Mouse (Mus musculus) lung, adult 2 months (tissue): ENCODE results near the gene Bsg. TPM values are rescaled to one million over a fixed set of nuclear protein-coding genes. Genes with fewer than 3 reads are reported as not detected.
A peak's percentile ranks its signal among the peaks of the same experiment; 100 is the strongest.
"Not testable (repeated sequence)": the region's sequence is repeated elsewhere in the genome, so short reads cannot be mapped to it uniquely, and the experiment has no call there.

ENCODE experiments used
- DNase-seq: peaks from one replicate; pipeline ENCODE4 v3.0.0; 2022
- H3K4me1 ChIP-seq: fragments of 200-500 bp; 2 replicates; pipeline ENCODE4 v1.6.1; 2011; ENCODE audit warnings: low read length; ENCODE audit not compliant: control insufficient read depth, insufficient read depth
- H3K4me3 ChIP-seq: fragments of 200-500 bp; replicated peaks from 2 replicates; pipeline ENCODE3; 2011; ENCODE audit warnings: low read depth, mild to moderate bottlenecking, control low read depth, low read length; ENCODE audit errors: extremely low read depth
- CTCF ChIP-seq: fragments of 200-500 bp; IDR thresholded peaks from 2 replicates; pipeline ENCODE4 v1.5.1; 2011; ENCODE audit warnings: mild to moderate bottlenecking, low read length, control low read depth; ENCODE audit not compliant: insufficient read depth
- POLR2A ChIP-seq: fragments of 200-500 bp; IDR thresholded peaks from 2 replicates; pipeline ENCODE4 v1.6.1; 2011; ENCODE audit warnings: low read depth, mild to moderate bottlenecking, control low read depth, low read length, borderline replicate concordance; ENCODE audit errors: extremely low read depth
- WGBS: fragments of 180-500 bp; shearing (Covaris S2); methylation state at CpG from one replicate; pipeline ENCODE4 v1.1.7; 2018; 5-methylcytosine and 5-hydroxymethylcytosine counted together
- polyA plus RNA-seq: library from polyadenylated mRNA; depleted of rRNA; stranded (reverse); fragments of >200 nt; gene quantifications from 2 replicates; pipeline ENCODE4 v1.2.3, GENCODE M21; 2012

The Bsg gene
- polyA plus RNA-seq, 1 experiment: 692 TPM

DNA sequence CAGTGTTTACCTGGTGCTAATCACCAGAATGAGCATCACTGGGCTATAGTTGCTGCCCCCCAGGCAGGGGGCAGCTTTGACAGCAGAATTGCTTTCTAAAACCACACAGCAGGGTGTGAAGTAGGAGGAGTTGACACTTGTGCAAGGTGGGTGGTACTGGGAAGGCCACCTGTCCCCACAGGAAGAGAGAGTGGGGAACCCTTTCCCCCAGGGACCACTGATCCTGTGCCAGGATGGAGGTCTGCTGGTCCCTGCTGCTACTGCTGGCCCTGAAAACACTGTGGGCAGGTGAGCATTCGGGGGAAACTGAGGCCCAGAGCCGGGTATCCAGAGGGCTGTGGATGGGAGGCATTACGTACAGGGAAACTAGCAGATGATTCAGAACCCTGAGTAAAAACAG, 15.1 kb upstream of the Bsg start:
- TF ChIP-seq CTCF (no peak), POLR2A (no peak)
- no peak overlapping the region for H3K4me3 ChIP-seq
- no peak for DNase-seq
- 90% methylated on average over 3 of the region's 3 CpGs for WGBS
- peaks cover 2% of the 10 kb centered on the region for H3K4me1 ChIP-seq

DNA sequence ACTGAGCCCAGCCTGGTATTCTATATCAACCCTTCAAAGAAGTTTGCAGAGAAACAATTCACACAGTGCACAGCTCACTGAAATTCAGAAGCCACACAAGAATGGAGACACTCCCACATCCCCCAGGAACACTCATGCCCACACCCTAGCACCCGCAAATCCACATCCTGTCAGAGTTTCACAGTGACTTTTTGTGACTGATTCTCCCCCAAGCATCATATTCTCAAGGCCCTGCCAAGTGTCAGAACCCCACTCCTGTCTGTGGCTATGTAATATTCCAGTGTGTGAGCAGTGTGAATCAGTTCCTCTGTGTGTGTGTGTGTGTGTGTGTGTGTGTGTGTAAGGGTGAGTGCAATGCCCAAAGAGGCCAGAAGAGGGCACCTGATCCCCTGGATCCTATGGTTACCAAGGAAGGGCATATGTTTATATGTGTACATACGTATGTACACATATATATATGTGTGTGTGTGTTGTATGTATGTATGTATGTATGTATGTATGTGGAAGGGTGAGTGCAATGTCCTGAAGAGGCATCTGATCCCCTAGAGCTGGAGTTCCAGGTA, 12.2 kb upstream of the Bsg start:
- no peak for DNase-seq
- Histone ChIP-seq H3K4me3 (no peak overlapping the region), H3K4me1 (peaks cover 10% of the 10 kb centered on the region)
- TF ChIP-seq POLR2A (no peak), CTCF (no peak)
- 96% methylated on average over 2 of the region's 2 CpGs for WGBS

DNA sequence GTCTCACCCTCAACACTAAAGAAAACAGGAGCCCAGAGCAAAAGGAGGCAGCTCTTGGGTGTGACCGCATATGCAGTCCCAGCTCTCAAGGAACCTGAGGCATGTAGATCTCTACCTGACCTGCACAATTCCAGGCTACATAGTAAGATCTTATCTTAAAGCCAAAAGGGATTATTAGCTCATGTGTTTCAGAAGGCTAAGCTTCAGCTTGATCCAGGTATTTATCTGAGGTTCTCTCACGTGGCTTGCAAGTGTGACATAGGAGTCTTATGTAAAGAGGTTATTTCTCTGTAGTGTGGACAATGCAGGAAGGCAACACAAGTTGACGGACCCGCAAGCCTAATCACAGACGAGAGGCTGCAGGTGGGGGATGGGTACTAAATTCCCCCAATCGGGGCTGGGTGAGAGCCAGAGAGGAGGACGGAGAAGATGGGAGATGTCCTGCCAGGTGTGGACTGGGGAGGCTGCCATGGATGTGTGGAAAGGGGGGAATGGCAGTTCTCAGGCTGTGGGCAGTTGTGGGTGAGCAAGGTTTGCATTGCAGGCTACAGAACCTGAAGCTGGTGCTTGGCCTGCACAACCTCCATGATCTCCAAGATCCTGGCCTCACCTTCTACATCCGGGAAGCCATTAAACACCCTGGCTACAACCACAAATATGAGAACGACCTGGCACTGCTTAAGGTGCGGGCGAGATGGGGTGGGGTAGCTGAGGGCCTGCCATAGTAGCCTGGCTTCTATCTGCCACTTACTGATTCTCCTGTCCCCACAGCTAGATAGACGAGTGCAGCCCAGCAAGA, 10.5 kb upstream of the Bsg start:
- TF ChIP-seq POLR2A: no peak
- TF ChIP-seq CTCF: no peak
- H3K4me3 ChIP-seq: no peak overlapping the region
- 69% methylated on average over 12 of the region's 12 CpGs for WGBS
- peaks cover 18% of the 10 kb centered on the region for H3K4me1 ChIP-seq
- no peak for DNase-seq

DNA sequence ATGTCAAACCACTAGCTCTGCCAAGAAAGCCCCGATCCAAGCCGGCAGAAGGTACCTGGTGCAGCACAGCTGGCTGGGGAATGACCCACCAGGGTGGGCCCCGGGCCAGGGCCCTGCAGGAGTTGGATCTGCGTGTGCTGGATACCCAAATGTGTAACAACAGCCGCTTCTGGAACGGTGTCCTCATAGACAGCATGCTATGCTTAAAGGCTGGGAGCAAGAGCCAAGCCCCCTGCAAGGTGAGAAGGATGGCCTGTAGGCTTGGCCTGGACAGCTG, 10.0 kb upstream of the Bsg start:
- 82% methylated on average over 6 of the region's 6 CpGs for WGBS
- DNase-seq: no peak
- peaks cover 20% of the 10 kb centered on the region for H3K4me1 ChIP-seq
- H3K4me3 ChIP-seq: no peak overlapping the region
- no peak for TF ChIP-seq CTCF
- TF ChIP-seq POLR2A: no peak

DNA sequence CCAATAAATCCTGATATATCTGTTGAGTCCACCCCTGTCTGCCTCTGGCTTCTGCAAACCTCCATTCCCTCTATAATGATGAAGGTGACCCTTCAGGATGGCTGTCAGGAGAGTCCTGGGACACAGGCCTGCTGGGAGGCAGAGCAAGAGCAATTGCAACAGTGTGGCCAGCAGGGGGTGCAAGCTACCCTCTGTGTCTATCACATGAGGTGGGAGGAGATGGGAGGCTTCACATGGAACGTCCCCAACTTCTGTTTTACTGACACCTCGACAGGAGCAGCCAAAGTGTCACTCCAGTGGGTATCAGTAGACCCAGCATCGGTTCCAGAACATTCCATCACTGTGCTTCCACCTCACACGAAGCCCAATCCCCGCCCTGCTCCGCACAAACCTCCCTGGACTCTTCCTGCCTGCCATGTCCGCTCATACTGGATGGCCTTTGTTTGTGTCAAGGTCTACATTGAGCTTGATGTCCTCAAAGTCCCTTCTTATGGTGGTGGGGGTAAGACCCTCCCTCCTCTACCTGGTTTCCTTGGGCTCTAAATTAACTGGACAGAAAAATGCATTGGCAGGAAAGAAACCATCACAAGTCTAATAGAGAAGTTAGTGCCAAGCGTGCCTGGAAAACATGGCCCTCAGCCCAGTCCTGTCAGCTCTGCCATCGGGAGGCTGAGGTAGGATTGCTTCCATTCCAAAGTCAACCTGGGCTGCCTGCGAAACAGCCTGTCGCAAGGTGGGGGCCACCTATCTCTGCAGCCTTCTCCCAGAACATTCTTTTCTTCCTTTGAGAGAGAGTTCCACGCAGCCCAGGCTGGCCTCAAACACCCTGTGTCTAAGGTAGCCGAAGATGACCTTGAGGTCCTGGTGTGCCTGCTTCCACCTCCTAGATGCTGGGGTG, 8.8 kb upstream of the Bsg start:
- TF ChIP-seq POLR2A: no peak
- peak; percentile 94 for TF ChIP-seq CTCF
- WGBS: 40% methylated on average over 13 of the region's 13 CpGs
- Histone ChIP-seq H3K4me3 (no peak overlapping the region), H3K4me1 (peaks cover 20% of the 10 kb centered on the region)
- DNase-seq: peak; percentile 80

DNA sequence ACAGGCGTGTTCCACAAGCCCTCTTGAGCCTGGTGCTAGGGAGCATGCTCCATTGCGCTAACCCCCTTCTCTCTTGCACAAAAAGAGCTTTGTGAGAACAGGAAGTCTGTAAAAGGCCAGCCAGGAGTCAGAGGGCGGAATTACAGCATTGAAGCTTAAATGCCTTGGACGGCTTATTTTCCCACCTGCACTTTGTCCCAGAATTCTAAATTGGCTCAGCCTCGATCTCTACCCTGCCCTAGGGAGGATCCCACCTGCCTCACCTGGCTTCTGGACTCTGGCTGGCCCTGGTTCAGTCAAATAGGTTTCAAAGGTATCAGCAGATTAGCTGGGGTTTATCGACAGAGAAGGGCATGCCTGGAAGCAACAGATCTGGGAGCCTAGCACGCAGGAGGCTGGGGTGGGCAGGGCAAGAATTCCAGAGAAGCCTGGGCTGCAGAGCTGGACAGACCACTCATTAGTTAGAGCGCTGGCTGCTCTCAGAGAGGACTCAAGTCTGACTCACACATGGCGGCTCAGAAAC, 8.1 kb upstream of the Bsg start:
- TF ChIP-seq POLR2A (no peak), CTCF (no peak)
- 35% methylated on average over 9 of the region's 9 CpGs for WGBS
- Histone ChIP-seq H3K4me3 (no peak overlapping the region), H3K4me1 (peaks cover 20% of the 10 kb centered on the region)
- peak; percentile 36 for DNase-seq

DNA sequence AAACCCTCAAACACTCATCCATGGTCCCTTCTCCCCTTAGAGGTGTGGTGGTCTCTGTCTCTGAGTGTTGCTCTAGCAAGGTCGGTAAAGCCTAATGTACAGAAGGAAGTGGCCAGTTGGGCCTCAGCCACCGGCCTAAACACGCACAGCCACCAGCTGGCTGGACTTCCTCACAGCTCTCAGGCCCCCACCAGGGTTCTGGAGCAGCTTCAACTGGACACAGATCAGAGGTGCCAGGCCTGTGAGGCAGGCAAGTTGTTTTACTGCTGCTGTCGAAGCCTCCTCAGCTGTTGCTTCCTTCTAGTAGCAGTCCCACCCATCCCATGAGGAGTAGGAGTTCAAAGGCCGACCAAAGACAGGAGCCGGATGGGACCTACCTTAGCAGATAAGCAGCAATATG, 6.4 kb upstream of the Bsg start:
- TF ChIP-seq POLR2A: no peak
- no peak for TF ChIP-seq CTCF
- Histone ChIP-seq H3K4me1 (peaks cover 20% of the 10 kb centered on the region), H3K4me3 (no peak overlapping the region)
- WGBS: 42% methylated on average over 6 of the region's 6 CpGs
- peak; percentile 15 for DNase-seq

DNA sequence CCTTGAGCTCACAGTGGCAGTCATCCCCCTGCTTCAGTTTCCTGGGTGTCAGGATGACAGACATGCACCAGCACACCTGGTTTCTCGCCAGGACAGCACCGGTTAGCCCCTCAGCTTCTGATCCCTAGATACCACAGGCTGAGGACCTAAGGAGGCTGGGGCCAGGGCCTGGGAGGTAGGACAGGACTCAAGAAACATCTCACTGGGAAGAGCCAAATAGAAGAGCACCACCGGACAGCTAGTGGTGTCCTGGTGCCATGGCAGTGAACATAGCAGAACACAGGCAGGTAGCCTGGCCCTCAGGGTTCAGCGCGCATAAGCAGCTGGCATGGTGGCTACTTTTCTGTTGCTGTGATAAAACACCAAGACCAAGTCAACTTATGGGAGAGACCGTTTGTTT, 5.8 kb upstream of the Bsg start:
- DNase-seq: no peak
- TF ChIP-seq POLR2A (no peak), CTCF (no peak)
- no peak overlapping the region for H3K4me3 ChIP-seq
- H3K4me1 ChIP-seq: peaks cover 20% of the 10 kb centered on the region
- 89% methylated on average over 6 of the region's 6 CpGs for WGBS

DNA sequence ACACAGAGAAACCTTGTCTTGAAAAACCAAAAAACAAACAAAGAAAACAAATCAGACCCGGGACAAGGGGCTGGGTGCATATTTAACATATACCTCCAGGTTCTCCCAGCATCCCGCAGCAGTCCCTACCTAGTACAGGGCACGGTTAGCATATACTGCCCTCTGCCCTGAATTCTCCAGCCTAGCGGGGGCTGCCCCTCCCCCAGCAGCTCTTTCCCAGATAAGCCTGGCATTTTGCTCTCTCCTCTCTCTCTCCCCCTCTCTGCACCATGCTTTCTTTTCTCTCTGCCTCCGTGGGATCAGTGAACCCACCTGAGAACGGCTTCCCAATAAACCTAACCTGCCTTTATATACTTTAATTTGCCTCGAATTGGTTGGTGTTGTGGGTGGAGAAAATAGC, 3.6 kb upstream of the Bsg start:
- WGBS: 32% methylated on average over 7 of the region's 7 CpGs
- TF ChIP-seq POLR2A: no peak
- Histone ChIP-seq H3K4me1 (peaks cover 28% of the 10 kb centered on the region), H3K4me3 (no peak overlapping the region)
- DNase-seq: peak; percentile 29

DNA sequence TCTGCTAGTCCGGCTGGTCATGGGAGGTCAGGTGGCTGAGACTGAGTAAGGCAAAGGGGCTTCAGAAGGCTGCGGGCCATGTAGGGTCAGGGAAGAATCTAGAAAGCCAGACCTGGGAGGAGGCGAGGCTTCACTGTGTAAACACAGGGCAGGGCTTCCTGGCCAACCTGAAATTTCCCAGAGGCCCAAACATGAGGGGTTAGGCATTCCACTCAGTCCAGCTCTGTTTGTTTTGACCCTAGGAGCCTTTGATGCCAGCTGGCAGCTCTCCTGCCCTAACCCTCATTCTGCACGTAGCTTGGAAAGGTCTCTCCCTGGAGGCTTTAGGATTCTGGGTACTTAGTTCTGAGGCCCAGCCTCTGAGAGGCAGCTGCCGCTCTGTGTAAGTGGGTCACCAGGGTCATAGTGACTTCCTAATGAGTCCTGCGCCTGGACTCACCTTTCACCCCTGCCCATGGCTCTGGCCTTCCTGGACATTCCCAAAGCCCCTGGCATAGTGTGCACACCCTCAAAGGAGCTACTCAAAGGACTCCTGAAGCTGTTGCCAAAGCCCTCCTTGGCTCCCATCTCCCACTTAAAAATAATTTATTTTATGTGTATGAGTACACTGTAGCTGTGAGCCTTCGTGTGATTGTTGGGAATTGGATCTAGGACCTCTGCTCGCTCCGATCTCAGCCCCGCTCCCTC, 2.7 kb upstream of the Bsg start:
- TF ChIP-seq POLR2A (no peak), CTCF (no peak)
- 38% methylated on average over 10 of the region's 10 CpGs for WGBS
- Histone ChIP-seq H3K4me3 (no peak overlapping the region), H3K4me1 (peaks cover 29% of the 10 kb centered on the region)
- peak; percentile 75 for DNase-seq

DNA sequence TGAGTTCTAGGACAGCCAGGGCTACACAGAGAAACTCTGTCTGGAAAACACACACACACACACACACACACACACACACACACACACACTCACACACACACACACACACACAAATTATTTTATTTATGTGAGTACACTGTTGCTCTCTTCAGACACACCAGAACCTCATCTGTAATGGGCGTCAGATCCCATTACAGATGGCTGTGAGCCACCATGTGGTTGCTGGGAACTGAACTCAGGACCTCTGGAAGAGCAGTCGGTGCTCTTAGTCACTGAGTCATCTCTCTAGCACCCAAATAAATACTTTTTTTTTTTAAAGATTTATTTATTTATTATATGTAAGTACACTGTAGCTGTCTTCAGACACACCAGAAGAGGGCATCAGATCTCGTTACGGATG, 1.3 kb upstream of the Bsg start:
- 78% methylated on average over 4 of the region's 4 CpGs for WGBS
- peaks cover 33% of the 10 kb centered on the region for H3K4me1 ChIP-seq
- DNase-seq, H3K4me3 ChIP-seq: not testable (repeated sequence)
